Mouse (Mus musculus) naive thymus-derived CD4-positive, alpha-beta T cell, adult 2 months (primary cell): ENCODE measurements around the gene Nrcam.

ENCODE experiments used
- DNase-seq: peaks from one replicate; pipeline ENCODE4 v3.0.0-alpha.2; 2011; ENCODE audit warnings: low read depth

The Nrcam gene

GRCm38 (mm10) chr12:44371076-44371710, 42.5 kb downstream of the Nrcam start:
- DNase-seq: no peak

GRCm38 (mm10) chr12:44375956-44376355, 47.3 kb downstream of the Nrcam start:
- DNase-seq: no peak

GRCm38 (mm10) chr12:44378431-44379161, 49.9 kb downstream of the Nrcam start:
- no peak for DNase-seq

- no peak for DNase-seq
Measured at GRCm38 (mm10) chr12:44380805-44381204, 52.1 kb downstream of the Nrcam start.

- DNase-seq: no peak
Measured at GRCm38 (mm10) chr12:44386398-44386797, 57.7 kb downstream of the Nrcam start.

- no peak for DNase-seq
Measured at GRCm38 (mm10) chr12:44388220-44388619, 59.5 kb downstream of the Nrcam start.

GRCm38 (mm10) chr12:44390391-44391137, 61.9 kb downstream of the Nrcam start:
- no peak for DNase-seq

- DNase-seq: no peak
Measured at GRCm38 (mm10) chr12:44394901-44395300, 66.2 kb downstream of the Nrcam start.

- DNase-seq: no peak
Measured at GRCm38 (mm10) chr12:44397782-44398181, 69.1 kb downstream of the Nrcam start.

GRCm38 (mm10) chr12:44402134-44402533, 73.4 kb downstream of the Nrcam start:
- DNase-seq: no peak

GRCm38 (mm10) chr12:44403270-44403669, 74.6 kb downstream of the Nrcam start:
- no peak for DNase-seq

- no peak for DNase-seq
Measured at GRCm38 (mm10) chr12:44403731-44404424, 75.2 kb downstream of the Nrcam start.

GRCm38 (mm10) chr12:44409786-44410185, 81.1 kb downstream of the Nrcam start:
- DNase-seq: no peak

GRCm38 (mm10) chr12:44411031-44411430, 82.3 kb downstream of the Nrcam start:
- no peak for DNase-seq

- DNase-seq: no peak
Measured at GRCm38 (mm10) chr12:44422154-44422866, 93.6 kb downstream of the Nrcam start.

- DNase-seq: no peak
Measured at GRCm38 (mm10) chr12:44422867-44423255, 94.2 kb downstream of the Nrcam start.

GRCm38 (mm10) chr12:44424011-44424410, 95.3 kb downstream of the Nrcam start:
- DNase-seq: no peak

GRCm38 (mm10) chr12:44425040-44425439, 96.4 kb downstream of the Nrcam start:
- DNase-seq: no peak

- DNase-seq: no peak
Measured at GRCm38 (mm10) chr12:44430335-44430734, 101.7 kb downstream of the Nrcam start.

GRCm38 (mm10) chr12:44430996-44431395, 102.3 kb downstream of the Nrcam start:
- DNase-seq: no peak

GRCm38 (mm10) chr12:44432727-44433126, 104.0 kb downstream of the Nrcam start:
- no peak for DNase-seq
